Mouse (Mus musculus) layer of hippocampus, postnatal 10 days (tissue): ENCODE data around the gene Opa3. TPM values are rescaled to one million over a fixed set of nuclear protein-coding genes. Genes with fewer than 3 reads are reported as not detected.

Experiments used
- DNase-seq, 2 experiments: peaks; one replicate each; pipeline ENCODE4 v3.0.0; 2021; ENCODE audit warnings: low spot score in 2 of 2
- long read RNA-seq: library from polyadenylated mRNA; stranded (forward); transcript quantifications from one replicate; pipeline ENCODE4 v2.0.0, GENCODE M21; 2023
- total RNA-seq, 2 experiments: library from RNA; stranded (reverse); gene quantifications; 2 replicates each; pipeline ENCODE4 v1.2.3; 2021

Gene Opa3
- total RNA-seq: 10 to 100 TPM; 36.2 to 37.8 TPM
- long read RNA-seq, transcript Opa3-201 (2 exons, 3,366 nt): major isoform, 24 of 32 reads
- long read RNA-seq, partial matches to known transcripts: 0 of 32 reads
- long read RNA-seq, other reads (novel, unspliced or antisense): 7 of 32 reads

GRCm38 (mm10) chr7:19227883-19228792 lies at the start of gene Opa3:
Gene Opa3, plus strand, starts transcription at chr7:19228334.
- DNase-seq: peak; percentile 98

DNA sequence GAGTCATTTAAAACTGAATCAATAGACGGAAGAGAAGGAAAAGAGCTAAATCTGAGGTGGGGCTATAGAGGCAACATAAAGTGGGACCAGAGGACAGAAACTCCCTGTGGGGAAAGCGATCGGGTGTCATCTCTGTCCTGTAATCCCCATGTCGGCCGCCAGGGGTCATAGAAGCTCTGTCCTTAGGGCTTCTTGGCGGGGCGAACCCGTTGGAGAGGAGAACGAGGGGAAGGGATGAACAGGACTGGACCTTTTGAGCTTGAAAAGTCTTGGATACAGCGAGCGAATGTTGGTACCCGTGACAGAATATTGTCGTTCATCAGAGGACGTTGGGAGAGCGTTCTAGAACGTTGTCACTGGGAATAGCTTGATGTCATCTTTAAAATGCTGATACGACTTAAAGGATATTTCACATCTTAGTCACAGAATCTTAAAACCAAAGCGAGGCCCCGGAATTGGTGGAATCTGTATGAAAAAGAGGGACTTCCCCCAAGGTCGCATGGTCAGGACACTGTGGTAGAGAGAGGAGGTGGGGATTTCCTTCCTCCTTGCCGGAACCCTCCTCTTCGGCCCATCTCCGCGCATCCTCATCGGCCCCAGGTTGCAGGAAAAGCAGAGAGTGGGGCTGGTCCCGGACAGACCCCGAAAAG lies 49.6 kb upstream of the Opa3 start:
- peak; percentile 88 to 89 for DNase-seq

- DNase-seq: peak; percentile 59 to 75
Measured at GRCm38 (mm10) chr7:19179173-19179572, 49.0 kb upstream of the Opa3 start.

GRCm38 (mm10) chr7:19179936-19180335 lies 48.2 kb upstream of the Opa3 start:
- no peak for DNase-seq

- no peak for DNase-seq
Measured at GRCm38 (mm10) chr7:19180862-19181429, 47.2 kb upstream of the Opa3 start.

DNA sequence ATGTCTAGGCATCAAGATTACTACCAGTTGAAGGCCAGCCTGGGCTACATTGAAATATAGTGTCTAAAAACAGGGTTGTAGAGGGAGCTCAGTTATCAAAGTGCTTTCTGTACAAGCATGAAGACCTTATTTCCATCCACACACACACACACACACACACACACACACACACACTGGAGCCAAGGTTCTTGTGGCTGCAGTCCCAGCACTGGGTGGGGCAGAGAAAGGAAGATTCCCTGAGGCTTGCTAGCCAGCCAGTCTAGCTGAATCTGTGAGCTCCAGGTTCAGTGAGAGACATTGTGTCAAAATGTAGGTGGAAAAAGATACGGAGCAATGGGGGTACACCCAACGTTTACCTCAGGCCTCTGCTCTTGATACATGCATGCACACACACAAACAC lies 43.9 kb upstream of the Opa3 start:
- DNase-seq: no peak

GRCm38 (mm10) chr7:19184758-19185157 lies 43.4 kb upstream of the Opa3 start:
- peak in 1 of 2 experiments; percentile 44 for DNase-seq

DNA sequence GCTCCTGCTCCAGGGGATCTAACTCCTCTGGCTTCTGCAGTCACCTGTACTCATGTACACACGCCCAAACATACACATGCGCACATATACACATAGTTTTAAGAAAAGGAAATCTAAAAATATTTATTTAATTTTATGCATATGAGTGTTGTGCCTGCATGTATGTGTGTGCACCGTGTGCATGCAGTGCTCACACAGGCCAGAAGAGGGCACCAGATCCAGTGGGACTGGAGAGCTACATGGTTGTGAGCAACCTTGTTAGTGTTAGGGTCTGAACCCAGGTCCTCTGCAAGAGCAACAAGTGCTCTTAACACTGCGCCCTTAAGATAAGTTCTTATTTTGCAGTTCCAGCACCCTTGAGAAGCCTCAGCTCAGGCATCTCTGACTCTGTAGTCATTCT lies 33.5 kb upstream of the Opa3 start:
- no peak for DNase-seq

DNA sequence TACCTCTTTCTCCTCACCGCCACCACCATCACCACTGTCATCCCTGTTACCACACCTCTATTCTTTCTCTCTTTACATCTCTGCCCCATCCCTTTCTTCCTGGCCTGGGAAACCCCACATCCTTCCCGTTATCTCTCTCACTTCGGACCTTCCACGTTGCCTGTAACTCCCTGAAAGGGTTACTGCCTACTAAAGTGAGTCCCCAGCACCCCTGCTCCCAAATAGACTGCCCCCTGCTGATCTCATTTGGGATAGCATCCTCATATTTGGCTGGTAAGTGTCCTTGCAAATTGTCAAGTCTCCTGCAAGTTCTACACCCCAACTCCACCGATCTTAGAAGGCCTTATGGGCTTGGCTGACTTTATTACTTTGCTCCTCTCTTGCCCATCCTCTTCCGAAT lies 31.5 kb upstream of the Opa3 start:
- DNase-seq: peak; percentile 44 to 48

- DNase-seq: no peak
Measured at GRCm38 (mm10) chr7:19197985-19198384, 30.1 kb upstream of the Opa3 start.

GRCm38 (mm10) chr7:19201660-19202059 lies 26.5 kb upstream of the Opa3 start:
- no peak for DNase-seq

- no peak for DNase-seq
Measured at GRCm38 (mm10) chr7:19202065-19202850, 25.9 kb upstream of the Opa3 start.

- DNase-seq: no peak
Measured at GRCm38 (mm10) chr7:19208201-19208910, 19.8 kb upstream of the Opa3 start.

- DNase-seq: peak; percentile 56 to 66
Measured at GRCm38 (mm10) chr7:19208944-19209472, 19.1 kb upstream of the Opa3 start.

DNA sequence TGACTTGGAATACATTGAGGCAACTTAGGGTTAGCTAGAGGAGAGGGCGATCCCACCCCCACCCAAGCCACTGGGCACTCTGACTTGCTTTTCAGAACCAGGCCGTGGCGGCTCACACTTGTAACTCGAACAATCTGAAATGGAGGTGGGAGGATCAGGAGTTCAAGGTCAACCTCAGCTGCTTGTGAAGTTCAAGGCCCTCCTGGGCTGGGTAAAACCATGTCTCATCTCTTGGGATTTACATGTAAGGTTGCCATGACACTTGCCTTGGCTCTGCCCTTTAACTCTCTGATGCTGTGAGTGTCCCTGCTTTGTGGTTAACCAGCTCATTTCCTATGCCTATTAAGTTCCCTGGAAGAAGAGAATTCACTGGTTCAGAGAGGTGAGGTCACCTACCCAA lies 18.6 kb upstream of the Opa3 start:
- DNase-seq: no peak

DNA sequence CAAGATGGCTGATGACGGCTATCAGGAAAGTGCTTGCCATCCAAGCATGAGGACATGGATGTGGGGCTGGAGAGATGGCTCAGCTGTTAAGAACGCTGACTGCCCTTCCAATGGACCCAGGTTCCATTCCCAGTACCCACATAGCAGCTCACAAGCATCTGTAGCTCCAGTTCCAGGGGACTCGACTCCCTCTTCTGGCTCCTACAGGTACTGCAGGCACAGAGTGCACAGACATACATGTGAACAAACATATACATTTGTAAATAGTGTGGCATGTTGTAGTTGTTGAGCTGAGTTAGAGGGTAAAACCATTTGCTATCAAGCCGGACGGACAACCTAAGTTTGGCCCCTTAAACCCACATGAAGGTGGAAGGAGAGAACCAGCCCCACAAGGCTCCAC lies 18.1 kb upstream of the Opa3 start:
- DNase-seq: no peak

GRCm38 (mm10) chr7:19211041-19211675 lies 17.0 kb upstream of the Opa3 start:
- DNase-seq: no peak

DNA sequence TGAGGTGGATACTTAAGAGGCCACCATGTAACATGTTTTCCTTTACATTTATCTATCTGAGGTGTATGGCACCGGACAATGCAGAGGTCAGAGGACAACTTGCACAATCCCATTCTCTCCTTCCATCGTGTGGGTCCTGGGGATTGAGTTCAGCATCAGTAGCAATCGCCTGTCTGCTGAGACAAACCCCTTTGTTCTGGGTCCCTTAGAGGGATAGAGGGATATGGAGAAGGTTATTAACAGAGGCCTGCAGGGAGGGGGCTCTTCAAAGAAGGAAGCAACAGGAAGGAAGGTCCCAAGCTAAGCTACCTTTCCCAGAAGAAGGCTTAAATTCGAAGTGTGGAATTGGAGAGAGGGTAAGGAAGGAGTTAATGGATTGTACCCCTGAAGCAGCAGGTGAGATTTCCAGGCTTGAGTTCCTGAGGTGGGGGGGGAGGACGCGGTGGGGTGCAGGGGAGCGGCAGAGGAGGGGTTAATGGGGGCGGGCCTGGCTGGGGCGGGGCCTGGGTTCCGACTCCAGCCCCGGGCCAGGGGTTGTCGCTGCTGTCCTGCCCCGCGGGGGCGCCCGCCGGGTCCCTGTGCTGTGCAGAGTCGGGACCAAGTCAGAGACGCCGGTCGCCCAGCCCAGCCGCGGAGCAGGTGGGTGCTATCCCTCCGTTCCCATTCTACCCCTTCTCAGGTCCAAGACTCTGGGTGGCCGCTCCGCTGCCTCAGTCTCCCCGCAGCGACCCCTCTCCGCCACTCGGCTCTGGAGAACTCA lies 16.0 kb upstream of the Opa3 start, which contains the start of gene Gpr4:
Gene Gpr4 (plus strand): TSS at position 543 of the 760 bp plus-strand sequence.
- peak in 1 of 2 experiments; percentile 16 for DNase-seq

DNA sequence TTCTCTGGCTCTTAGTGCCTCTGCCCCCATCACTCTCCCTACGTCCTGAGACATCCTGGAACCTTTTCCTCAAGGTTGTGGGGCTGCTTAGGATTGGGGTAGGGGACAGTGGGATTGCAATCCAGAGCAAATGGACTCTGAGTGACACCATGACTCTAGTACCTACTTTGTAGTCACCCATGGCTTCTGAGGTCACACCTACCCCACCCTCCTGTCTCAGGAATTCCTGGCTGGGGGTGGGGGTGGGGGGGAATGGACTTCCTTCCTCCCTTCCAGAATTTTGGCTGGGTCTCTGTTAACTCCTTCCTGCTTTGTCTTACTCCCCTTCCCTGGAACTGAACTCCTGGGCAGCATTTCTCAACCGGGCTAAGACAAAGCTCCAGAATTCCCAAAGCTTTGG lies 14.7 kb upstream of the Opa3 start:
- DNase-seq: no peak
